Mouse (Mus musculus) T-helper 1 cell (primary cell): ENCODE data around the gene Ash1l.
"Not testable (repeated sequence)": the region's sequence is repeated elsewhere in the genome, so short reads cannot be mapped to it uniquely, and the experiment has no call there.

Source experiments
- in situ Hi-C: fragments of 300-600 bp; cut with MboI, MseI; formaldehyde crosslinking; loops from one replicate; pipeline ENCODE4 v1.15.1; 2025; ENCODE audit warnings: high pct_unique_total_duplicates

Gene Ash1l

DNA sequence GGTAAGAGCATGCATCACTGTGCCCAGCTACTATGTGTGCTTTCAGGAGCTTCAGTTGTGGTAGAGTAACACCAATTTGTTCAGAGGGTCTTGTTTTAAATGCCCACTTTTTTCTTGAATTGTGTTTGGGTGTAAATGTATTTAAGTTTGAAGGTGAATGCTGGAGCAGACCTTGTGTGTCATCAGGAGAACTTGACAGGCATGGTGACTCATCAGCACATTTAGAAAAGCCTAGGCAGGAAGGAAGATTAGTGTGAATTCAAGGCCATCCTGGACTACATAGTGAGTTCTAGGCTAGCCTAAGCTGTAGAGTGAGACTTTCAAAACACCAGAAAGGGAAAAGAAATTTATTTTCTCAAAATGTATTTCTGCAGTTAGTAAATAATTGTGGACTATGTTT lies 3.3 kb downstream of the Ash1l start:
- in situ Hi-C loops = no loop called here

GRCm38 (mm10) chr3:88963211-88963610 lies 12.8 kb downstream of the Ash1l start:
- in situ Hi-C loops = not testable (repeated sequence)

DNA sequence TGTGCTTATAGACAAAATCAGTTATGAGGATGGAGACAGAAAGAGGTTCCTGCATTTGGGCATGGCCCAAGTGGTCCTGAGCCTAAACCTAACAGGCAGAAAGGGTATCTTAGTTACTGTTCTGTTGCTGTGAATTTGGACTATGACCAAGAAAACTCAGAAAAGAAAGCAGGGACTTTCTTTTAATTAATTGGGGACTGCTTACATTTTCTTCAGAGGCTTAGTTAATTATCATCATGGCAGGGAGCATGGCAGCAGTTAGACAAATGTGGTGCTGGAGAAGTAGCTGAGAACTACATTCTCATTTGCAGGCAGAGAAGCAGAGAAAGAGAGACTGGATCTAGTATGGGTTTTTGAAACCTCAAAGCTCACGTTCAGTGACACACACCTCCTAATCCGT lies 24.6 kb downstream of the Ash1l start:
- in situ Hi-C loops = loop anchor here (5.0 kb wide), 1 partner anchor 97 kb away; no protein-coding TSS in a partner anchor

GRCm38 (mm10) chr3:88981206-88982010 lies 31.0 kb downstream of the Ash1l start:
- in situ Hi-C loops = no loop called here

DNA sequence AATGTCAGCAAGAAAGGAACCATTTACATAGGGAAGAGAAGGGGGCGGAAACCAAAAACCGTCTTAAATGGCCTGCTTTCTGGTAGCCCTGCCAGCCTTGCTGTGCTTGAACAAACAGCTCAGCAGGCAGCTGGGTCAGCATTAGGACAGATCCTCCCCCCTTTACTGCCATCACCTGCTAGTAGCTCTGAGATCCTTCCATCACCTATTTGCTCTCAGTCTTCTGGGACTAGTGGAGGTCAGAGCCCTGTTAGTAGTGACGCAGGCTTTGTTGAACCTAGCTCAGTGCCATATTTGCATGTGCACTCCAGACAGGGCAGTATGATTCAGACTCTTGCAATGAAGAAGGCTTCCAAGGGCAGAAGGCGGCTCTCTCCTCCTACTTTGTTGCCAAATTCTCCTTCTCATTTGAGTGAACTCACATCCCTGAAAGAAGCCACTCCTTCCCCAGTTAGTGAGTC lies 33.5 kb downstream of the Ash1l start:
- in situ Hi-C loops = no loop called here

- in situ Hi-C loops = no loop called here
Observed at GRCm38 (mm10) chr3:88992793-88993192, 42.4 kb downstream of the Ash1l start.

DNA sequence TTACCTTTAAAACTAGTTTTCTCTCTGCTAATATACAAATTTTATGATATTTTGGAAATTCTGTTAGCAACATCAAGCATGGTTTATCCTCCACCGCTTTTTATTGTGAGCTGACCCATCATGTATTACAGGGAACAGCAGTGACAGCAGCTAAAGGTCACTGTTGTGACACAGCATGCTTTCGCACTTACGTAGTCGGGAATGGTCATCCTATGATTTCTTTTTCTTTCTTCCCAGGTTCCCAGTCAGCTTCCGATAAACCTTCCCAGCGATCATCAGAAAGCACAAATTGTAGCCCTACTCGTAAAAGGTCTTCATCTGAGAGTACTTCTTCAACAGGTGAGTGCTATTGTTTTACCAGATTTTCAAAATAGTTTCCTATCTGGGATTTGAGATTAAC lies 51.1 kb downstream of the Ash1l start:
- in situ Hi-C loops = no loop called here

GRCm38 (mm10) chr3:89030896-89031295 lies 80.5 kb downstream of the Ash1l start:
- in situ Hi-C loops = not testable (repeated sequence)

DNA sequence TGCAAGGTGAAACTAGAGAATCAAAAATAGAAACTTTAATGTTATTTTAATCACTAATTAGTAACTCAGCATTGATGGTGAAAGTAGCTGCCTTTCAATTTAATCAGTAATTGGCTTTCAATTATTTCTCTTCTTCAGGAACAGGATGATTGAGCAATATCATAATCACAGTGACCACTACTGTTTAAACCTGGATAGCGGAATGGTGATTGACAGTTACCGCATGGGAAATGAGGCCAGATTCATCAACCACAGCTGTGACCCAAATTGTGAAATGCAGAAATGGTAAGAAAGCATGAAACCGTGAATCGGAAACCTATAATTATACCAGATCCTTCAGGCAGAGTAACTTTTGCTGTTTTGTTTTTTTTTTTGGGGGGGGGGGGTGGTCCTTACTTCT lies 92.9 kb downstream of the Ash1l start:
- in situ Hi-C loops = no loop called here

DNA sequence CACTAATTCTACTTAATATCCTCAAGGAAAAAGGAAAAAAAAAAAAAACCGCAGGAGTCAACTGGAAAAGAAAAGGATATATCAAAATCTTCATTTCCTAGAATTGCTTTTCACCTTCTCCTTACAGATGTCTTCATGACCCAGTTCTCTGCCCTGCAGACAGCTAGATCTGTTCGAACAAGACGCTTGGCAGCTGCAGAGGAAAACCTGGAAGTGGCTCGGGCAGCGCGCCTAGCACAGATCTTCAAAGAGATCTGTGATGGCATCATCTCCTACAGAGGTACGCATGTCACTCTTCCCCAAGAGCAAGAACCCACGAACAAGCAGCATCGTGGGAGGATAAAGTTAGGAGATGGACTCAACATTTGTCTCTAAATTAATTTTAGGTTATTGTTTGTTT lies 107.9 kb downstream of the Ash1l start:
- in situ Hi-C loops = loop anchor here (25.0 kb wide), 2 partner anchors 746 to 979 kb away; no protein-coding TSS in a partner anchor

- in situ Hi-C loops = loop anchor here (25.0 kb wide), 2 partner anchors 746 to 979 kb away; no protein-coding TSS in a partner anchor
Observed at GRCm38 (mm10) chr3:89058783-89059182, 108.4 kb downstream of the Ash1l start.

DNA sequence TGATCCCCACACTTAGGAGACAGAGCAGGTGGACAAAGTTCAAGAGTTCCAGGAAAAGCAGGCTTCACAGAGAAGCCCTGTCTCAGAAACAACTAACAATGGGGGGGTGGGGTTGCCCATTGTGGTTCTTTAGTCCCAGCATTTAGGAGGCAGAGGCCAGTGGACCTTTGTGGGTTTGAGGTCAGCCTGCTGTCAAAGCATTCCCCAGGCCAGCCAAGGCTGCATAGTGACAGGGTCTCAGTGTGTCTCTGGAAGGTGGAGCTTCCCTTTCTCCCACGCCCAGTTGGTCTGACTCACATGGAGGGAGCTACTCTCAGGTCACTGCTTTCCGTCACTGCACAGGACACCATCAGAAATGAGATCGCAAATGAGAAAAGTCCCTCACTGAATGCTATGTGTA lies 111.3 kb downstream of the Ash1l start:
- in situ Hi-C loops = loop anchor here (10.0 to 25.0 kb wide), 3 partner anchors 367 to 976 kb away; no protein-coding TSS in a partner anchor

GRCm38 (mm10) chr3:89067265-89067664 lies 116.8 kb downstream of the Ash1l start:
- in situ Hi-C loops = loop anchor here (10.0 to 25.0 kb wide), 3 partner anchors 372 to 970 kb away; no protein-coding TSS in a partner anchor

DNA sequence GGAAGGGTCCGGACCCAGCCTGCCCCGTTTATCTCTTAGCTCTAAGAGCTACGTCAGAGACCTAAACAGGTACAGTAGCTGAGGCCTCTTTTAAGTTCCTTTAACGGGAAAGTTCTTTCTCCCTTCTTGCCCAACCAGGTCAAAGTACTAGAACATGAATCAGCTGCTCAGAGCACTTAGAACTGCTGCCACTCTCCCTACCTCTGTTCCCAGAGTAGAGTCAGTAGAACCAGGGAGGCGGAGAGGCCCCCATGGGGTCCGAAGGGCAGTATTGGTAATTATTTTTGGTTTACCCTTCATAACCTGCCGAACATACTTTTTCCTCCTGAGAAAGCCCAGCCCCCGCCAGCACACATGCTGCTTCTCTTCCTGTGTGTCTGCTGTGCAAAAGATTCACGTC lies 127.0 kb downstream of the Ash1l start:
- in situ Hi-C loops = no loop called here

DNA sequence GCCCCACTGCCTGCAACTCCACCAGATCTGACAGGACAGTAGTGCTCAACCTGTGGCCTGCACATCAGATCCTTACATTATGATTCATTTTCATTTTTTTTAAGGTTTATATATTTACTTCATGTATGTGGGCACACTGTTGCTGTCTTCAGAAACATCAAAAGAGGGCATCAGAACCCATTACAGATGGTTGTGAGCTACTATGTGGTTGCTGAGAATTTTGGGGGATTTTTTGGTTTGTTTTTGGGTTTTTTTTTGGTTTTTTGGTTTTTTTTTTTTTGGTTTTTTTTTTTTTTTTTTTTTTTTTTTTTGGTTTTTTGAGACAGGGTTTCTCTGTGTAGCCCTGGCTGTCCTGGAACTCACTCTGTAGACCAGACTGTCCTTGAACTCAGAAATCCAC lies 131.9 kb downstream of the Ash1l start:
- in situ Hi-C loops = not testable (repeated sequence)

DNA sequence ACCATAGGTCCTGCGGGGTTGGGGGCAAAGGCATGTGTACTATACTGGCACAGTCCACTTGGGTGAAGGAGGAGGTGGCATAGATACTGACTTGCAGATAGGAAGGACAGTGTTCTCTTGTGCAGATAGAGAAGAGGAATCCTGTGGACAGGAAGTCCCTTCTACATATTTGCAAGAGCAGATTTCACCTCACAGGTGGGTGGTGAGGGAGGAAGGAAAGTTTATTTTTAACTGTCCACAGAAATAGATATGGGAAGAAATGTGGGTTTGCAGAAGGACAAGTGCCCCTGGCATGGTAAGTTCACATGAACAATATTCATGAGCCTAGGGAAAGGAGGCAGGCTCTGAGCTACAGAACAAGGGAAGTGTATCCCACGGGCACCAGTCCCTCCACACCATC lies 133.7 kb downstream of the Ash1l start:
- in situ Hi-C loops = no loop called here

DNA sequence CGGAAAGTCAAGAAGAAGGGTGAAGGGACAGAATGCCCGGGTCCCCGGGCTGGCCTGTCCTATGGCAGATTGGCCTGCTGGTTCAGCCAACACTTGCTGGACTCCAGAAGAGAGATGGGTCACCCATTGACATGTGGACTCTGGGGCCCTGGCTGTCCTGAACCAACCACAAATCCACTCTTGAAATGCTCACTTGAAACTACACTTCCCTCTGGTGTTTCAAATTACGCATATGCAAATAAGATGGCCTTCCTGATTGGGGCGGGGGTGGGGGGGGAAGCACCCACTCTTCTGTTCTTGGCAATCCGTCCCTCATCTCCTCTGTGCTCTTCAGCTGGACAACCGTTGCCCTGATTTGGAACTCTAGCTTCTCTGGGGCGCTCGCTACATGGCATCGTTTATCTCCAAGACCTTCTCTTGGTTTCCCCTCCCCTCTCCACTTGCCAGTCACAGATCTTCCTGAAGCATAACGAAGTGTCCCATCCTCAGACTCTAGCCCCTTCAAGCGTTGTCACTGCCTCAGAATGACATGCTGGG lies 134.3 kb downstream of the Ash1l start:
- in situ Hi-C loops = no loop called here

GRCm38 (mm10) chr3:89087338-89088110 lies 137.1 kb downstream of the Ash1l start:
- in situ Hi-C loops = no loop called here

- in situ Hi-C loops = no loop called here
Observed at GRCm38 (mm10) chr3:89088974-89089373, 138.6 kb downstream of the Ash1l start.

GRCm38 (mm10) chr3:89089882-89090591 lies 139.6 kb downstream of the Ash1l start:
- in situ Hi-C loops = no loop called here
